In the genomic region with DNA sequence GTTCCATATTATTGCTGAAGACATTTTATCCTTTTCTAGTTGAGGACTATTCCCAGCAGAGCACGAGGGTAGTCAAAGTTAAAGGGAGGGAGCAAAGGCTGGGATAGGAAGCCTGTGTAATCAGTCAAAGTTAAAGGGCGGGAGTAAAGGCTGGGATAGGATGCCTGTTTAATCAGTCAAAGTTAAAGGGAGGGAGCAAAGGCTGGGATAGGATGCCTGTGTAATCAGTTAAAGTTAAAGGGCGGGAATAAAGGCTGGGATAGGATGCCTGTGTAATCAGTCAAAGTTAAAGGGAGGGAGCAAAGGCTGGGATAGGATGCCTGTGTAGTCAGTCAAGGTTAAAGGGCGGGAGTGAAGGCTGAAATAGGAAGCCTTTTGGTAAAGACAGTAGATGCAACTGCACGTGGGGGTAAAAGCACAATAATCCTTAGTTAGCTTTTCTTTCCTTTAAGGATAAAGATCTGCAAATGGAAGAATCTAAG, we compare ENCODE assay signal across 8 mouse cellular contexts. TPM values are rescaled to one million over a fixed set of nuclear protein-coding genes. Genes with fewer than 3 reads are reported as not detected.
A peak's percentile ranks its signal among the peaks of the same experiment; 100 is the strongest.
DNase-seq lines count a peak whose midpoint lies in the region; TF ChIP-seq lines count a peak whose summit lies in the region.

No protein-coding gene starts in this region.

- DNase-seq in cerebellum, adult 2 months = peak; percentile 55 to 65
- no peak for DNase-seq in cerebellum, adult 9-10 months
- DNase-seq in embryo, embryonic 10.5 days (ENCODE audit: low spot score) = peak; percentile 93
- DNase-seq in gastrocnemius, postnatal 10 days = peak; percentile 31
- DNase-seq in induced T-regulatory cell, adult 2 months (ENCODE audit: low read depth) = peak; percentile 72
- DNase-seq in left cerebral cortex, adult 18-20 months (ENCODE audit: low spot score in 2 of 2) = peak; percentile 53 to 67
- peak; percentile 82 for DNase-seq in lung, postnatal 36 days
- DNase-seq in right cerebral cortex, adult 2 months (ENCODE audit: low spot score in 2 of 2) = peak; percentile 65 to 84

- H3K4me3 ChIP-seq in cerebellum, adult 2 months (replicated peaks; ENCODE audit: insufficient read depth, low read depth, low read length) = no peak overlapping the region

- no peak for TF ChIP-seq CTCF in cerebellum, adult 2 months (IDR thresholded peaks at IDR 0.05; ENCODE audit: borderline replicate concordance, insufficient read depth, low read depth, low read length)

- no peaks in the 10 kb centered on the region for H3K27me3 ChIP-seq in cerebellum, adult 2 months (ENCODE audit: control insufficient read depth, insufficient read depth, low read length)

- no peaks in the 10 kb centered on the region for H3K4me1 ChIP-seq in cerebellum, adult 2 months (ENCODE audit: control insufficient read depth, insufficient read depth, low read length)

- WGBS in cerebellum, adult 2 months = 22% methylated on average over 5 of the region's 5 CpGs

- H3K27ac ChIP-seq in cerebellum, adult 2 months (ENCODE audit: insufficient read depth, low read length) = no peak overlapping the region

- TF ChIP-seq POLR2A in cerebellum, adult 2 months (IDR thresholded peaks at IDR 0.05; ENCODE audit: borderline replicate concordance, insufficient read depth, low read length) = no peak

RNA-seq across cellular contexts. Expression of gene Srbd1, which starts 5.9 kb away (rescaled TPM):
- polyA plus RNA-seq in cerebellum, adult 2 months (2012; rRNA removed) = 5.3 and 5.9 TPM in 2 replicates
- 10 to 100 TPM in 1 of 2 experiments, 1 to 10 TPM in 1; 9.4 to 11.0 TPM for total RNA-seq in gastrocnemius, postnatal 10 days (2021)
- total RNA-seq in left cerebral cortex, adult 18-20 months (2021) = 10 to 100 TPM; 14.7 to 15.9 TPM

RNA-seq across cellular contexts. Expression of gene Prkce, which starts 16.7 kb away (rescaled TPM):
- polyA plus RNA-seq in cerebellum, adult 2 months (2012; rRNA removed) = 53.7 and 53.8 TPM in 2 replicates
- total RNA-seq in gastrocnemius, postnatal 10 days (2021) = 10 to 100 TPM; 11.3 to 14.0 TPM
- total RNA-seq in left cerebral cortex, adult 18-20 months (2021) = 100 to 1,000 TPM; 270 to 276 TPM

Comparison
In these comparisons a context has a peak if more than half of its experiments do, and no peak if none do; other contexts are left out.
1. RNA of gene Prkce, which starts 16.7 kb away (total RNA-seq): 270 to 276 TPM in left cerebral cortex, adult 18-20 months; 11.3 to 14.0 TPM in gastrocnemius, postnatal 10 days; every median in the first group is over 10 times any median in the second.